Mouse (Mus musculus) frontal cortex, postnatal 14 days (tissue): ENCODE measurements around the gene Kdm4c.
"Not testable (repeated sequence)": the region's sequence is repeated elsewhere in the genome, so short reads cannot be mapped to it uniquely, and the experiment has no call there.

Experiments
- DNase-seq, 2 experiments: peaks; one replicate each; pipeline ENCODE4 v3.0.0; 2022; ENCODE audit warnings: low spot score in 2 of 2

Kdm4c gene

DNA sequence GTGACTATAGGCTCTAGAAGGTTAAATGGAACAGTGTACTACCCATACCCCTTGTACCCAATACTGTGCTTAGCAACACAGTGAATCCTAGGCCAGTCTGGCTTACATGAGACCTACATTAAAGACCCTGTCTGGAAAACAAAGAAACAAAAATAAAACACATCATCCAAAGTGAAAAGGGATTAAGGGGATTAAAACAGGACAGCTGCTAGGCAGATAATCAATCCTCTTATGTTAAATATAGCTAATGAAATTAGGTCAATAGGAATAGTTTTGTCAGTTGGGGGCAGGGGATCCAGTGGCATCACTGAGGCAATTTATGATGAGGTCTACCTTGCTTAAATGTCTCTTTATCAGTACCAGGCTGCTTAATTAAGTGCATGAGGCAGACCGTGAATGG lies at the start of gene Kdm4c:
Kdm4c (plus strand) TSS at position 322 of the 400 bp plus-strand sequence.
- DNase-seq, result no peak

DNA sequence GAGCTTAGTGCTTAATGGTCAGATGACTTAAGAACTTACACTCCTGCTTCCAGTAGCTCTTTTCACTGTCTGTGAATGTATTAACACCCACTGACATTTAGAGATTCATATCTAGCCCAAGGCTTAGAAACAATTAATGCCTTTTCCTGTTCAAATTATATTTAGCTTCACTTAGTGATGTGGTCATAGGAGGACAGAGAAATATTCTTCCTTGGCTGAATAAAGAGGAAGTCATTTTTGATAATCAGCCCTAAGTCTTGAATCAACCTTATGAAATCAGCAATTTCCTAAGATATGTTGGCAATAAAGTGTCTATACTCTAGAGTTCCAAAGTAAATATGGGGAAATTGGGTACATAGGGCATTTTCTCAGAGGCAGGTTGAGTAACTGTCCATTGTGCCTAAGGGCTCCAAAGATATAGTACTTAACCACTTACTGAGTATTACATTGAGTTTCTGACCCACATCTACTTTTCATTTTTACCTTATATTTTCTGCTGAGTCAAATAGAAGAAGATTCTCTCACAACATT lies 41.0 kb upstream of the Kdm4c start:
- DNase-seq, result no peak

DNA sequence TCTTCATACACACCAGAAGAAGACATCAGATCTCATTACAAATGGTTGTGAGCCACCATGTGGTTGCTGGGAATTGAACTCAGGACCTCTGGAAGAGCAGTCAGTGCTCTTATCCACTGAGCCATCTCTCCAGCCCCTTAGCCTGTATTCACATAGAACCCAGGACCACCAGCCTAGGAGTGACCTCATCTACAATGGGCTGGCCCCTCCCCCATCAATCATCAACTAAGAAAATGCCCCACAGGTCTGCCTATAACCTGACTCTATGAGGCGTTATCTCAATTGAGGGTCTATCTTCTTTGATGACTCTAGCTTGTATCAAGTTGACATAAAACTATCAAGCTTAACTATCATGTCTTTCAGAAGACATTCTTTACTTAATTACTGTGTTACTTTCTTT lies 20.5 kb upstream of the Kdm4c start:
- not testable (repeated sequence) for DNase-seq

DNA sequence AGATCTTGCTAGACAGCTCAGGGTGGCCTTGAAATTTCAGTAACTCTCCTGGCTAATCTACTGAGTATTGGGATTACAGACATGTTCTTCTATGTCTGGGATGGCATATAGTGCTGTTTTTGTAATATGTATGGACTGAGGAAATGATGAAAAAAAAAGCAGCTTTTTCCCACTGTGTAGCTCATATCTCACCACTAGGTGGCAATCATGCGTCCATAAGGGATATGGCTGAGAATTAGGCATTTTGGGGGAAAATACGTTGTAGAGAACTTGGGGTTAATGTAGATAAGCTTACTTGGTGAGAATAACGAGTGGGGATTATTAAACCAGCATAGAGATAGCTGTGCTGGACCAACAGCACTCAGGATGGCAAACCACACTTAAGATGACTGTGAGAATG lies 19.9 kb upstream of the Kdm4c start:
- DNase-seq, result no peak

DNA sequence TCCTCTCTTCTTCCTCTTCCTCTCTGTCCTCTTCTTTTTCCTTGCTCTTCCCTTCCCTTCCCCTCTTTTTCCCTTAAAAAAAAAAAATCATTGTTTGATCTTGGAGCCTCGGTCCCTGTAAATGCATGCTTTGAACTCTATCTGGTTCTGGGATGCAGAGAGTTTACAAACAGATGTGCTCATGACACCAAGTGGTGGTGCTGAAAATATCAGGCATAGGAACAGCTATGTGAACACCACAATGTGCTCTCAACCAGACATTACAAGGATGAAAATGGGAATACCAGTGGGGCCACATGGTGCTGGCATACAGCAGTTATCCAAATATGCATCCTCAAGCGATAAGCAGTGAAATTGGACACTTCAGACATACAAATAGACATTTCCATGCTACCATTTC lies 18.1 kb upstream of the Kdm4c start:
- no peak for DNase-seq

DNA sequence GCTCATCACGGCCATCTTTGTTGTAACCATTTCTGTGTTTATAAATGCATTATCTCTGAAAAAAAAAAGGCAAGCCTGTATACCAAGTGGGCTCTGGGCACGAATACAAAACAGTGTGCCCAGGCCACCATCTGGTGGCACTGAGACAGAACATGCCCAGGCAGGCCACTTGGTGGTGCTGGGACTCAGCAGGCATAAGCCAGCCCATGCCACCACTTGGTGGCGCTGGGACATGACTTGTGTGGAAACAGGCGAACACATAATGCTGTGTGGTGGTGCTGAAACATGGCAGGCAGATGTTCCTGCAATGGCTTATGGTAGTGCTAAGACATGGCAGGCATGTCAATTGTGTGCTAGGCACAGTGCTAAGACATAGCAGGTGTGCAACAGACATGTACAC lies 11.3 kb upstream of the Kdm4c start:
- no peak for DNase-seq

DNA sequence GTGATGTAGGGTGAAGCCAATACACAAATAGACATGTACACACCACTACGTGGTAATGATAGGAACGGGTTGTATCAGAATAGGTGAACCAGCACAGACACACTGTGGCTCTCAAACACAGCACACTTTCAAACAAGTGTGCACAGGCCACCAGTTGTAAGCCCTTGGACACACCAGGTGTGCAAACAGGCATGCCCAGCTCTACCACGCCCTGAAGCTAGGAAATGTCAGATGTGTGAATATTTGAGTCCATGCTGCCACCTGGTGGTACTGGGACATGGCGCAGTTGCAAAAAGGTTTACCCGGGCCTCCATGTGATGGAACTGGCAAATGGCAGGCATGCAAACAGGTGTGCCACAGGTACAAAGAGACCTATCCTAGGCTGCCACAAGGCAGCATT lies 10.9 kb upstream of the Kdm4c start:
- DNase-seq, result peak; percentile 13 to 38

DNA sequence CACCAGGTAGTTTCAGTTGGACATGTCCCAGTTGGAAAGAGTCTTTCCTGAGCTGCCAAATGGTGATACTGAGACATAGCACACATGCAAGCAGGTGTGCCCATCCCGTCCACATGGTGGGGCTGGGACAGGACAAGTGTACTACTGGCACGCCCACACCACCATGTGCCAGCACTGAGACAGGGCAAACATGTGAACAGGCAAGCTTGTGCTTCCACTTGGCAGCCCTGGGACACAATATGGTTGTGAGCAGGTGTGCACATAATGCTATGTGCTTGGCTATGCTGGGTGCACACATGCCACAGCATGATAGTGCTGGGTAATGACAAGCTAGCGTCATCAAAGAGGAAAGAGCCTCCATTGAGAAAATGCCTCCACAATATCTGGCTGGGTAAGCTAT lies 8.8 kb upstream of the Kdm4c start:
- no peak for DNase-seq

DNA sequence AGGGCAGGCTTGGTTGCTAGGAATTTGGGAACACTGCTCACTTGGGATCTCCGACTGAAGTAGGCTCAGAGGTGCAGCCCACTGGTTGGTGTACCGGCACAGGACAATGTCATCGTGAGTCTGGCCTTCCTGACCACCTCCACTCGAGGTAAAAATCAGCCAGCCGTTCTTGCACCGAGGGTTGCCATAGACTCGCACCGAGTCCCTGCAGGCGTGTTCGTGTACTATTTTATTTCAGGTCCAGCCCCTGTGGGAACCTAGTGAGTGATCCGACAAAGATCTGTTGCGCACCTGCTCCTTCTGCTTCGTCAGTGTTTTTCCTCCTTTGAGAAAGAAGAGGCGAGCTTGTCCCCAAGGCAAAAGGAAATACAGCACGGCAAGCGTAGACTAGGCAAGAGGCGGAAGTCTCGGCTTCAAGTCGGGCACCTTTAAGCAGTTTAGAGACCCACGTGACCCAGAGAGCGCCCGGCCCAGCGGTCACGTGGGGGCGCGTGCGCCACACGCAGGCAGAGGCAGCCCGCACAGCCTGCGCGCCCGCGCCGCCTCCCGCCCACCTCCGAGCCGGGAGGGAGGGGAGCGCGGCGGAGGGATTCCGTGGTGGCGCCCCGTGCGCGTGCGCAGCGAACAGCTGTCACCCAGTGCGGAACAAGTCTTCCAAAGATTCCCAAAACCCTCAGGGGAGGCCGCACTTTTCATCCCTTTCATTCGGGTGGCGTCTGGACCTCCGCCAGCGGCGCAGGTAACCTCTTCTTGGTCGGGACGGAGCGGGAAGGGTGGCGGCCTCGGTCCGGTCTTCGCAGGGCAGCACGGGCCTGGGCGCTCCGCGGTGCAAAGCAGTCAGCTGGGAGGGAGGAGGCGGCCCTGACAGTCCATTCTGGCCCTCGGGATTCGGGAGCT lies 9.3 kb downstream of the Kdm4c start:
- DNase-seq, result peak; percentile 96

DNA sequence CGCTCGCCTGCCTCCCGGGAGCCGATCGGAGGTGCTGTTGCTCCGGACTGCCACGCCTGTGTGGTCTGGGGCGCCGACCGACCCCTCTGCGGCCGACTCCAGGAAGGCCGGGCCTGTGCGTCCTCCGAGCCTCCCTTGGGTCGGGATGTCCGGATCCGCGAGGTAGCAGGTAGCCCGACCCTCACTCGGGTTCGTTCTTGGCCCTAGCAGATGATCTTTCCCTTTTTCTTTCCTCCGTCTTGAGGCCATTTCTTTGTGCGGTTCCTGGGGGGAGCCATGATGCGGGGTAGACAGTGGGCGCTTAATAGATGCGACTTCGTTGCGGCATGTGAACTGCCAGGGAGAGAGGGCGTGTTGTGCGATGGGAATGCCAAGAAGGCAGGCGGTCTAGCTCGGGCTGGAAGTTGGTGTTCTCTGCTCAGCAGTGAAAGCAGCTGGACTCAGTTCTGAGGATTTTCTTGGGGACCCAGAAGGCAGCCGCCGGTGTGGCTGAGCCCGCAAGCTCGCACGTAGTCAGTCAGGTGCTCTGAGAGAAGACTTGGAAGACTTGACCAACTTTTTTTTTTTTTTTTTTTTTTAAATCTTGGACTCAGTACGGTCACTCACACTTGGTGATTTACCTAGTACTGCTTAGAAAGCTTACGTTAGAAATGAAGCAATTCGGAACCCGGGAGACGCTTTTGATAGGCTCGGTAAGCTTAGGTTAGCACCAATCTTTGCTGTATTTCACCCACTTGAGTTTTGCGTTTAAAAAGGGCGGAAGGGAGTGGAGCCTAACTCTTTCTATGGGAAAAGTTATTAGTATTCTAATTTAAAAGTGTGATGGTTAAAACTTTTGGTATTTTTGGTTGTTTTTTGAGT lies 10.2 kb downstream of the Kdm4c start:
- DNase-seq, result peak; percentile 47 to 48

DNA sequence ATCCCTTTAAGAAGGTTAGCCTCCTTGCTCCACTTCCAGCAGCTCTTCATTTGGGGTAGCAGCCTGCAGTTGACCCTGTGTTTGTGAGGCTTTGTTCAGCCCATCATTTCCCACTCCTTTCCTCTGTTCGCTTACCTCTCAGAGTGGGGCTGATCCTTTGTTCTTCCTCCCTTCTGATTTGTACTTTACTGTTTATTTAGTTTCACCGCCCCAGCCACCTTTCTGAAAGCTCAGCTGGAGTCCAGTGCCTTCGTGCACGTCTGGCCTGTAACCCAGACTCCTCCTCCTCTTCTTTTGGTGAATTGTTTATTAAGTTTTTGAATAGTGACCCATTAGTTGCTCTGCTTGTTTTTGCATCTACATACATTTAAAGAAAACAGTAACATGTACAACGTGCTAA lies 15.6 kb downstream of the Kdm4c start:
- DNase-seq, result no peak

DNA sequence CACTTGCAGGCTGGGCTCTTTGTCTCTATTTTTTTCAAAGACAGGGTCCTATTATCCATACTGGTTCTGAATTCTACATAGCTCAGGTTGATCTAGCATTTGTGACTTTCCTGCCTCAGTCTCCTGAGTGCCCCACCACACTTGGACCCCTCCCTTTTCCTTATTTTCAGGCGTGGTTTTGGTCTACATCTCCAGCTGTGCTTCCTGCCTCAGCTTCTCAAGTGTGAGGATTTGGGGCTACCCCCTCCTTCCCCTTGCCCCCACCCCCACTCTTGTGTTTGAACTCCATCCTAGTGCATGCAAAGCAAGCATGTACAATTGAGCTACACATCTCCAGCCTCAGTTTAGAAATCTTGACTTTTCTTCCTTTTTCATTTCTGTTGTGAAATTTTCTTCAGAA lies 16.2 kb downstream of the Kdm4c start:
- DNase-seq, result no peak

DNA sequence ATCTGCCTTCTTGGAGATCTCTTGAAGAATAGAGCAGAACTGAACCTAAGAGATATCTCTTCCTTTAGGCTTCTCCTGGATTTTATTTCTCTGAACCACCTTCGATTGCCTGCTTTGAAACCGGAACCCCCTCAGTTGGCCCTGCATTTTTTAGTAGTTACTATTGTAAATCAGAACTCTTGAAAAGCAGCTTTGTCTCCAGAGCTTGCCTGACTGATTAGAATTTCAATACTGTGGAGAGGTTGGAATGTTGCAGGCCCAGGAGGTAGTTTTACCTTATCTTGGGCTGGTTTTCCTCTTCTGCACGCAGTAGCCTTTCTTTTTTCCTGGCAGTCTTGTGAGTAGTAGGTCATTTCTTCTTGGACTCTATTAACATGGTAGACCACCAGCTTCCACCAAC lies 17.0 kb downstream of the Kdm4c start:
- no peak for DNase-seq

DNA sequence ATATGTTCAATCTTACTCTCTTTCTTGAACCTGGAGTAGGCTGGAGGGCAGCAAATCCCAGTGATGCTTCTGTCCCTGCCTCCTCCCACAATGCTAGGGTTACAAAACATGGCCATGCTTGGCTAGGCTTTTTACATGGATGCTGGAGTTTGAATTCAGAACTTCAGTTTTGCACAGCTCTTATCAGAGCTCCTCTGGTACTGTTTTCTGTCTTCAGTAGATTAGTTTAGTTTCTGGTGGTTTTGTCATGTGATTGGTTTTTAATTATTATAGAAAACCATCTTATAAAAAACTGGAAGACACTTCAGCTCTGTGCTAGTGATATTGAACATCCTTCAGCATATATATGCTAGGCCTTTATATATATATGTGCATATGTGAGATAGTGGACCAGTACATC lies 19.6 kb downstream of the Kdm4c start:
- no peak for DNase-seq

DNA sequence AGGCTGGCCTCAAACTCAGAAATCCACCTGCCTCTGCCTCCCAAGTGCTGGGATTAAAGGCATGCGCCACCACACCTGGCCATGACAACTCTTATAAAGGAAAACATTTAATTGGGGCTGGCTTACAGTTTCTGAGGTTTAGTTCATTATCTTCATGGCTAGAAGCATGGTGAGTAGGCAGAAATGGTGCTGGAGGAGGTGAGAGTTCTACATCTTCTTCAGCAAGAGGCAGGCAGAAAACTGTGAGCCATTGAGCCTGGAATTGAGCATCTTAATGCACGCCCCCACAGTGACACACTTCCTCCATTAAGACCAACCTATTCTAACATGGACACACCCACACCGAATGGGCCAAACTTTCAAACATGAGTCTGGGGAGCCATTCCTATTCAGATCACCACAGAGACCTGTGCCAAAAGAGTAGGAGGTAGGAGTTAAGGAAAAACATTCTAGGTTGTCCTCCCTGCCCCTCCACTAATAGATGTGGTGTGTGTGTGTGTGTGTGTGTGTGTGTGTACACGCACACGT lies 22.2 kb downstream of the Kdm4c start:
- DNase-seq, result no peak

DNA sequence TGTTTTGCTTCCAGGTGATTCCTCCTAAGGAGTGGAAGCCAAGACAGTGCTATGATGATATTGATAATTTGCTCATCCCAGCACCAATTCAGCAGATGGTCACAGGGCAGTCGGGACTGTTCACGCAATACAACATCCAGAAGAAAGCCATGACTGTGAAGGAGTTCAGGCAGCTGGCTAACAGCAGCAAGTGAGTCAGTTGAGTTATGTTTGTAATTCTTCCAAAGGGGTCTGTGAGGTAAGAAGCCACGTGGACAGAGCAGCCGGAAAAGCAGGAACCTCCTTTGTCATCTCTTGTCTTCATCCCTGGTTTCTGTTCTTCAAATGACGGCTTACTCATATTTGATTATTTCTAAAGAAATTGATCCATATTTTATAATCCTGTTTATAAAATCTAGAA lies 28.9 kb downstream of the Kdm4c start:
- no peak for DNase-seq

DNA sequence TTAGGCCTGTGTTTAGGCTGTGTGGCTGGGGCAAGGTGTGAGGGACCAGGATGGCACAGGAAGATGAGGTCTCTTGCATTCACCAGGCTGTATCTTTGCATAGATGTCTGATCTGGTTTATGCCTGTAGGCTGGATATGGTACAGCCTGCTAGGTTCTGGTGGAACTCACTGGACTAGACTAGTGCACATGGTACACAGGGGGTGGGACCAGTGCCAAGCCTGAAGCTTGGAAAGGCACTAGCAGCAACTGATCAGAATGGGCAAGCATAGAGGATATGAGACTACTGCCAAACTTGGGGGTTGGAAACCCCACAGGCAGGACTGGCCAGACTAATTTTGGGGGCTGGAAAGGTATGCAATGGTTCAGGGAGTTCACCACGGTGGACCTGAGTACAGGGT lies 35.2 kb downstream of the Kdm4c start:
- no peak for DNase-seq

DNA sequence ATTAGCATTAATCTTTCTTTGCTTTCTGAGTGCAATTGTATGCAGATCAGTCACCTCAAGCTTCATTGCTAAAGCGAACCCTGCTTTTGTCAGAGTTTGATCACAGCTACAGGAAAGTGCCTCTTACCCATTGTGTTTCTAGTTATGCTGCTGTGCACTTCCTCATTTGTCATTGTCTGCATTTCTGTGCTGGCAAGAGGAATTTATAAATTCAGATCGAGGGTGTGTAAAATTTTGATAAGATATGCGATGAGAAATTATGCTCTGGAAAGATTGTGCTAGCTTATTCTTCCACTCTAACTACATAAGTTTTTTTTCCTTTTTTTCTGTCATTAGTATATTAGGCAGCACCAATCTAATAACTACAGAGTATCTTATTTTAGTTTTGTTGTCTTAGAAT lies 37.9 kb downstream of the Kdm4c start:
- no peak for DNase-seq

DNA sequence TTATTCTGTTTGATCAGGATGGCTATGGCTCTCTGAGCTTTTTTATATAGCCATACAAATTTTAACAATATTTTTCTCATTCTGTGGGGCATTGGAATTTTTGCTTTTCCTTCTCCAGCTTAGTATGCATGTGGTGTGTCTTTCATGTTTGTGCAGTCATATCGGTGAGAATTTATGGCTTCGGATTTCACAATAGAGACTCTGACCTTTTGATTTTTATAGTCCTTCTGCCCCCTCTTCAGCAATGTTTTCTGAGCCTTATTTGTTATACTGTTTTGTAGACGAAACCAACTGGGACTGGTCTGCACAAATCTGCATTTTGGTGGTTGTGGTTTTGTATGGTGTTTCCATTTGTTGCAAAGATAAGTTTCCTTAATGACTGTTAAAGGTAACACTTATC lies 45.6 kb downstream of the Kdm4c start:
- DNase-seq, result no peak

DNA sequence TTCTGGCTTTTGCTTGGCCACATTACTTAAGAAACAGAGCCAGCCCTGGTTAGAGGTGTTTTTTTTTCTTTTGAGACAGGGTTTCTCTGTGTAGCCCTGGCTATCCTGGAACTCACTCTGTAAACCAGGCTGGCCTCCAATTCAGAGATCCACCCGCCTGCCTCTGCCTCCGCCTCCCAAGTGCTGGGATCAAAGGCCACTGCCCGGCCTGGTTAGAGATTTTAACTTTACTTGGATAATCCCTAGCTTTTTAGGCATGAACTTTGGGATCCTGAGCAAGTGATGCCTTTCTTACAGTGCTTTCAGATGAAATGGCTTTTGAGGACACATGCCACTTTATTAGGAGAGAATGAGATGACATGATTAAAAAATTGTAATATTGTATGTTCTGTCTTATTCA lies 52.4 kb downstream of the Kdm4c start:
- DNase-seq, result no peak

DNA sequence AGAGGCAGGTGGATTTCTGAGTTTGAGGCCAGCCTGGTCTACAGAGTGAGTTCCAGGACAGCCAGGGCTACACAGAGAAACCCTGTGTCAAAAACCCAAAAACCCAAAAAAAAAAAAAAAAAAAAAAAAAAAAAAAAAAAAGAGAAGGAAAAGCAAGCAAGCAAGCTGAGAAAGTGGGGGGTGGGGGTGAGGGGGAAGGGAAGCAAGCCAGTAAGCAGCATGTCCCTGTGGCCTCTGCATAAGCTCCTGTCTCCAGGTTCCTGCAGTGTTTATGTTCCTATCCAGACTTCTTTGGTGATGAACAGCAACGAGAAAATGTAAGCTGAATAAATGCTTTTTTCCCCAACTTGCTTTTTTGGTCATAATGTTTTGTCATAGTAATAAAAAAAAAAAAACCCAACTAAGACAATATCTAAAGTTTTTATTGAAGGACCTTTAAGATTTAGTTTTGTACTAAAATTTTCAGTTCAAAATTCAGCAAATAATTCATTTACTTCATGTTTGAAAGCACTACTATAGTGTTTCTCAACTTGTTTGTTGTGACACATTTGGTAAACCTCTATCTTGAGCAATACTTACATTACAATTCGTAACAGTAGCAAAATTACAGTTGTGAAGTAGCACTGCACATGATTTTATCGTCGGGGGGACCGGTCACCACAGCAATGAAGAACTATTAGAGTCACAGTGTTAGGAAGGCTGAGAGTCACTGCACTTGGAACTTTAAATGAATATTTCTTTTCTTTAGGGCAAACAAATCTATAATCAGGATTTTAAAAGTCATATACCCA lies 63.2 kb downstream of the Kdm4c start:
- DNase-seq, result no peak

DNA sequence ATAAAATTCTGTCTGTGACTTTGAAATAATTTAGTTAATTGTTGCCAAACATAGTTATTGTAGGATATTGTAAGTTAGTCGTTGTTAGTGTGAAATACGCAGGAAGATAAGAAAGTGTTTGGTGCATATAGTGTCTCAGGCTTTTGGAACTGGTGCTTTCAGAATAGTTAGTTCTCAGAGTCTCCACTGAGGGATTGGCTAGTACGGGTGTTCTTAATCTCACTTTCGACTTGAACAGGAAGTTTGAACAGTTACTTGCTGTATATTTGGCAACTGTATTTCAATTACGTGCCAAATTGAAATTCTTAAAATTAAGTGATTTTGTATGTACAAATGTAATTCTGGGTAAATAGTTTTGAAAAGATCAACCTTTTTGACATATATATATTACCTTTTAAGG lies 68.8 kb downstream of the Kdm4c start:
- DNase-seq, result no peak
